Mouse (Mus musculus): Measurements from ENCODE around the gene Fgf4.

Gene Fgf4

DNA sequence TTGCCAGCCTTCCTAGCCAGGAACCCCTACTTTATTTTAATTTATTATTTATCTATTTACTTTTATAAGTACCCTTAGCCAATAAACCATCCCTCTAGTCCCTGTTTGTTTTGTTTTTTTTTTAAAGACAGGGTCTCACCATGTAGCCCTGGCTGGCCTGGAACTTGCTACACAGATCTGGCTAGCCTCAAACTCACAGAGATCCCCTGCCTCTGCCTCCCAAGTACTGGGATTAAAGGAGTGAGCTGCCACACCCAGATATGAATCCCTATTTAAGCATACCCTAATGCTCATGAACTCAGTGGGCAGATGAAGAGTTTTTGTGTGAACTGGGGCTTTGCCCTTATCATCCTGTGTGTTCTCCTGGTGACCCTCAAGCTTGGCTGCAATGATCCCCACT, at the start of gene Fgf4:
TSS of gene Fgf4 (plus strand) at position 301 of the 400 bp plus-strand sequence.
- no peak for DNase-seq (ENCODE audit: low spot score)

DNA sequence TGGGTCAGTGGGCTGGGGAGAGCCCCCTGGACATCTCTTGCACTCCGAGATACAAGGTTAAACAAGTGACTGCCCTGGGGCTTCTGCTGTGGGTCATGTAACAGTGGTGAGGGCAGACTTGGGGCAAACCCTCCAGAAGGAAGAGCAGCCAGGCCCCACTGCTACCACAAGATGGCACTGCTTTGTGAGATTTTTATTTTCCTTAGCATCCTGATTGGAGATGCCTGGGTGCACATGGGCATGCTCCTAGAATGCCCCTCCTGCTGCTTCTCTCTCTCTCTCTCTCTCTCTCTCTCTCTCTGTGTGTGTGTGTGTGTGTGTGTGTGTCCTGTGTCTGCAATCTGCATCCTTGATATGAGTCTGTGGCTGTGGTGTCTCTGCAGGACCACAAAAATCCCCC, 48.7 kb upstream of the Fgf4 start:
- no peak for DNase-seq (ENCODE audit: low spot score)

DNA sequence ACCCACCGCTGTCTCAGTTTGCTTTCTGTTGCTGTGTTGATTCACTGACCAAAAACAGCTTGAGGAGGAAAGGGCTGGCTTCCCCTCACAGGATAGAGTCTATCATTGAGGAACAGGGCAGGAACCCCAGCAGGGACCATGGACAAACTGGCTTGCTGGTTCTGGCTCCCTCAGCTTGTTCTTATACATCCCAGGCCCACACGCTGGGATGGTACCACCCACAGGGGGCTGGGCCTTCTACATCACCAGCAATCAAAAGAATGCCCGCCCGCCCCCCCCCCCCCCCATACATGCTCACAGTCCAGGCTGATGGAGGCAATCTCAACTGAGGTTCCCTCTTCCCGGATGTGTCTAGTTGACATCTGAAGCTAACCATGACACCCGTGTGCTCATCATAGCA, 40.1 kb upstream of the Fgf4 start:
- DNase-seq (ENCODE audit: low spot score), result no peak

DNA sequence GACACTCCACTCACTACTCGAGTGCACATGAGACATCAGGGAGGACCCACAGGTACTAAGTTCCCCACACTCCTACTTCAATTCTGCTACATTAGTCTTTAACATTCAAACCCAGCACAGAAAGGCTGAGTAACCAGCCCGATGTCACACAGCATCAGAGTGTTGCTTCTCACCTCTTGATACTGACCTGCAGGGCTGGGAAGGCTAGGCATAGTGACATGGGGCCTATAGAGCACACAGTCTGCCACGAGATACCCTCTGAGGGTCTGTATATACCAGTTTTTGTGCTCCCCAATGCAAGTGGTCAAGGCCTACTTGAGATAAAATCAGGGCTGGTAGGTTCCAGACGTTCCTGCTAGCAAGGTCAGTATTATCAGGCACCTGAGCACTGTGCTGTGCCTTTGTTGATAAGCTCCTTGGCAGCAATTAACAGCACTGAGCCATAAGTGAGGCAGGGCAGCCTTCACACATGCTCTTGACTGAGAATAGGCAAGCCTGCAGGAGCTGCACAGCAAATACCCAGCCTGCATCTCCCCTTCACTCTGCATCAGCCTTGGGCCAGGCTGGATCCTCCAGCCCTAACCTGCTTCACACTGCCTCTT, 39.1 kb upstream of the Fgf4 start:
- DNase-seq (ENCODE audit: low spot score), result no peak

DNA sequence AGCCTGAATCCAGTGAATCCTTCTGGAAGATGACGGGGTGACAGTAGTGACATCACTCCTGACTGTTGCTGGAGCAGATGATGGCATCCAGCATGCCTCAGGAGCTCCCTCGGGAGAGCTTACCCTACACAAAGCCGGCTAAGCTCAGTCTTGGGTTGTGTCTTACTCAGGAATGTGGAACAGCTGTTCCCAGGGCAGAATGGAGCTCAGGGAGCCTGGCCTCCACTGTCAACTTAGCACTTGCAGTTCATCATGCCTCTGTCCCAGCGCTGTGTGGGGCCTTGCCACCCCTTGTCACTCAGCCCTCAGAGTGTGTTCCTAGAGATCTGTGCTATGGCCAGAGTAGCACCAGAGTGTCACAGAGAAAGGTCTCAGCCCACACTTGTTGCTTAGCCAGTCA, 35.6 kb upstream of the Fgf4 start:
- no peak for DNase-seq (ENCODE audit: low spot score)

DNA sequence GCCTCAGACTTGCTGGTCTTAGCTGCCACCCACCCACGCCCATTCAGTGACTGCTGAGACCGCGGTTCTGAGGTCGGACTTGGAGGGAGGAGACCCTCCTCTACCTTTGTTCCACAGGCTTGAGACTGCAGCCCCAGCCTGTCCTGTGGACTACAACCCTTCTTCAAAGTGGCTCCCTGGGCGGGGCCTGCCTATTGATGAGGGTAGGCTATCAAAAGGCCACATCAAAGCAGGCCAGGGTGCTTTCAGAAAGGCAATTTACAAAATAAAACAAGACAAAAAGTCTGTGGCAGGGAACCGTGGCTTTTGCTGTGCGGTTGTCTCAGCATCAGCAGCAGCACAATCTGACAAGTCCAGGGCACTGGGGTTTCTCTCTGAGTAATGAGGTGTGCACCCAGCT, 25.3 kb upstream of the Fgf4 start:
- no peak for DNase-seq (ENCODE audit: low spot score)

DNA sequence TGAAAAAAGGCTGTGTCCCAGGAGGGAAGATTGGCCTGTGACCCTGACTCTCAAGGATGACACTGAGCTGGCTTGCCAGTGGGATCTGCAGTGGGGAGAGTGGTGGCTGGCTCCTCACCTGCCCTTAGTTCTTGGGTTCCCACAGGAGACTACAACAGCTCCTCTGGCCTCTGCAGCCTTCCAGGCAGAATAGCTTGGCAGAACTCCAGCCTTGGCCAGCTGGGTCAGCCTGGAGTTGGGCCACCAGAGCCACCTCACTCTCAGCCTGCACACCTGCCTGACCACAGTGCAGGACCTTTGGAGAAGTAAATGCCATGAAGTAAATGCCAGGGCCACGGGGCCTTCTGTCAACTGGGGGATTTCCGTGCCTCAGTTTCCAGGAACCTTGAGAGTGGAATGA, 23.2 kb upstream of the Fgf4 start:
- peak; percentile 13 for DNase-seq (ENCODE audit: low spot score)

DNA sequence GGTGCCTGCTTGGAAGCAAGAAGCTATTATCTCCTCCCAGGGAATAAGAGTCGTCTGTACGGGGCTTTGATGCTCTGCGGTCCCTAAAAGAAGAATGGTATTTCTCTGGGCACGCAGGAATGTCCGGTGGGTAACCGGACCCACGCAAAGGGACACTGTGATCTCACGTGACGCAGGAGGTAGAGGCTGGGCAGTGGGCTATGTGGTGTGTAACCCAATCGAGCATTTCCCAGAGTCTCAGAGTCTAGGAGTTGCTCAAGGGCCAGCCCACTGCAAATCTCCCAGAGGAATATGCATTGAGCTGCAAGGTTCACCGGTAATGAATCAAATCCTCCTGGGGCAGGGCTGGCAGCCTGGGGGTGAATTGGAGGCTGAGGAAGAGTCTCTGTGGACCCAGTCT, 18.8 kb upstream of the Fgf4 start:
- no peak for DNase-seq (ENCODE audit: low spot score)

DNA sequence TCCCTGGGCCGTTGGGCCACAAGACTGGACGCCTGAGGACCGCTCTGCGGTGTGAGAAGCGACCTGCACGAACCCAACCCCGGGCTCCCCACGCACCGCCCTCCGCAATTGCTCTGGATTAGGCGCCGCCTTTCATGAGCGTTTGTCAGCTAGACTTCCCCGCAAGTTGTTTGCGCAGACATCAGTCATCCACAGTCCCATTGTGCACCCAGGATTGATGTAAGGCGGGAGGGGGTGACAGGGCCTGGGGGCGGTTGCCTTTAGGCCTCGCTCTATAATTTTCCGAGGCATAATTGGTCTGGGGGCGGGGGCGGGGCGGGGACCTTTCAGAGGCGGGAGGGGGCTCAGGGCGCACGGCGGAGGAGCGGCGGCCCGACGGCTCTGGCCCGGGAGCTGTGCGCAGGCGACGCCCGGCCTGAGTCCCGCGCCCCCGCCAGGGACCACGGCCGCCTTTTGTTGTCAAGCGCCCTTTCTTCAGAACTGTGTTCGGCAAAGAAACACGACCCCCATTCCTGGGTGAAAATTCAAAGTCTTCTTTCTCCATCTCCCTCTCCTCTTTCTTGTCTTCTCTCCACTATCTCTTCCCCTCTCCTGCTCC, 9.2 kb upstream of the Fgf4 start, which contains the start of gene Fgf3:
TSS of gene Fgf3 (plus strand) at position 193 of the 598 bp plus-strand sequence.
- DNase-seq (ENCODE audit: low spot score), result no peak

DNA sequence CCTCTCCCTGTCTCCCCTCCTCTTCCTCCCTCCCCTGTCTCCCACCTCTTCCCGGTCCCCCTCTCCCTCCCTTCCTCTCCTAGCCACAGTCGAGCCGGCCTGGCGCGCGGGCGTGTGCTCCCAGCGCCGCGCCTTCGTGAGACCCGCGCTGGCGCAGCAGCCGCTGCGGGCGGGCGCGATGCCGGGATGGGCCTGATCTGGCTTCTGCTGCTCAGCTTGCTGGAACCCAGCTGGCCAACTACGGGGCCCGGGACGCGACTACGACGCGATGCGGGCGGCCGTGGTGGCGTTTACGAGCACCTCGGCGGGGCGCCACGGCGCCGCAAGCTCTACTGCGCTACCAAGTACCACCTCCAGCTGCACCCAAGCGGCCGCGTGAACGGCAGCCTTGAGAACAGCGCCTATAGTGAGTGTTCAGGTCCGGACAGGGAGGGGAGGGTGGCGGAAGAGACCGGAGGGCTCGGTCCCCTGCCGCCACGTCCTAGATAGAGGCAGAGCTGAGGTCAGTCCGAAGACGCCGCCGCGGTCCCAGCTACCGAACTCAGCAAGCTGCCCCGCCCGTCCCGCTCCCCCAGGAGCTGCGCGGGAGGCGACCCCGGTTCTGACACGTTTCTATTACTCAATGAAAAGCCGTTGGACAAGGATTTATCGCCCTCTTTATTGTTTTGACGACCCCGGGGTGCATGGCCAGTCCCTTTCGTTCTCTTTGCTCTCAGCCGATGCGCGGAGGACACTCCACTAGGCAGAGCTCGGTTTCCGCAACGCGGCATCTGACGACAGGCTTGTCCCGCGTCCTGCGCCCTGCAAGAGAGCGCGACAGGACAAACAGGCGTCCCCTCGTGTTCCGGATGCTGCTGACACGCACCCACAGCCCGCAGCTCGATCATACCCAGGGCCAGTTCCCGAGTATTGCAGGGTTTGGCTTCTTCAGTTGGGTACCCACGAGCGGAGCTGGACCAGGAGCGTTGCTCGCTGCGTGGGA, 8.4 kb upstream of the Fgf4 start:
- no peak for DNase-seq (ENCODE audit: low spot score)

DNA sequence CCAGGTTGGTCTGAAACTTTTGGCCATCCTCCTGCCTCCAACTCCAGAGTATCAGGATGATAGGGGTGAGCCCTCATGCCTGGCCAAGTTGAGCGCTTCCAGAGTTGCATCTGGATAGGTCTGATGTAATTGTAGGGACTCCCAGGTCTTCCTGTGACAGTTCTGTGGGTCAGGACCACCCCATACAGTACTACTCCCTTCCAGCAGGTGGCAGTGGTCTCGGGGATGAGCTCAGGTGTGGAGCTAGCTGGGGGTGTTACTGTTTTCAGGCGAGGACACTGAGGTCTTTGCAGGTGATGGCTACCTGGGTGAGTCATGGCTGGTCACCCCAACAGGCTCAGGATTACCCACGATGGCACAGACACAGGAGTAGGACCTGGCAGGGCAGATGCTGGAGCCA, 1.0 kb upstream of the Fgf4 start:
- no peak for DNase-seq (ENCODE audit: low spot score)

DNA sequence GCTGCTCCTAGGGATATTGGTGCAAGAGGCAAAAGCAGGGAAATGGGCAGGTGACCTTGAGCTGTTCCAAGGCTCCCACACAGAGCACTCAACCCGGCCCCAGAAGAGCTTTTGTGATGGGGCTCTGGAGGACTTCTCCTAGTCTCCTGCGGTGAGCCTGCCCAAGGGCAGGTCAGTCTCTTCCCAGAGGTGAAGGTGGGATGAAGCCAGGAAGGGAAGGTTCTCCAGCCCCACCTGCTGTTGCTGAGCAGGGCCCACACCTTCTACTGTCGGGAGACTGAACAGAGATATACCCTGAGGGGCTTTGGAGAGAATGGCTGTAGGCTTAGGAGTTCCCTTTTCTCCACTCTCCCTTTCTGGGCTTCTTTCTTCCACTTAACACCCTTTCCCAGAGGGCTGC, 4.2 kb downstream of the Fgf4 start:
- no peak for DNase-seq (ENCODE audit: low spot score)

DNA sequence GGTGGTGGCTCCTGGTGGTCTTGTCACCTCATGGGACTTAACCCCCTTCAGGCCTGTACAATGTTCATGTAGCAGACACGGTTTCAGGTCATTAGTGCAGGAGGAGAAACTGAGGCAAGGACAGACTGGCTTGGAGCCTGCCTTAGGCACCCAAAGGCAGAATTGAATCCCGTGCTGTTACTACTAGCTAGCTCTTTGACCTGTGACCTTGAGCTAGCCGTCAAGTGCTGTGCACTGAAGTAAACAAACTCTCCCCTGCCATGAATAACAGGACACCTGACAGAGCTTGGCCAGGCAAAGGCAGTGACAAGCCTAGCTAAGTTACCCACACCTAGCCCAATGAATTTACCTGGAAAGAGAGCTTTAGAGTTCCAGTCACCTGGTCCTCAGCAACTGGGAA, 7.8 kb downstream of the Fgf4 start:
- DNase-seq (ENCODE audit: low spot score), result no peak

DNA sequence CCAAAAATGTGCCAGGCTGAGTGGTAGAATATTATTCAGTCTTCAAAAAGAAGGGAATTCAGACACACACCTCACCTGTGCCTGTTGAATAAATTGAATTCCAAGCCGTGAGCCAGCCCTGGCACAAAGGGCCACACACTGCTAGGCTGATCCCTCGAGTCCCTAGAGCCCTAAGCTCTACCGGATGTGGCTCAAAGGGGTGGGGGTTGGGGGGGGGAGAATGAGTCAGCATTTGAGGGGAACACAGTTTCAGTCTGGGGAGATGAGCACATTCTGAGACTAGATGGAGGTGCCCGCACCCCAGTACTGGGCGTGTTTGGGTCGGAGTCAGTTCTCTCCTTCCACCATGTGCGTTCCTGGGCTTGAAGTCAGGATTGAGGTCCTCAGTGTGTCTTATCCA, 10.0 kb downstream of the Fgf4 start:
- no peak for DNase-seq (ENCODE audit: low spot score)

DNA sequence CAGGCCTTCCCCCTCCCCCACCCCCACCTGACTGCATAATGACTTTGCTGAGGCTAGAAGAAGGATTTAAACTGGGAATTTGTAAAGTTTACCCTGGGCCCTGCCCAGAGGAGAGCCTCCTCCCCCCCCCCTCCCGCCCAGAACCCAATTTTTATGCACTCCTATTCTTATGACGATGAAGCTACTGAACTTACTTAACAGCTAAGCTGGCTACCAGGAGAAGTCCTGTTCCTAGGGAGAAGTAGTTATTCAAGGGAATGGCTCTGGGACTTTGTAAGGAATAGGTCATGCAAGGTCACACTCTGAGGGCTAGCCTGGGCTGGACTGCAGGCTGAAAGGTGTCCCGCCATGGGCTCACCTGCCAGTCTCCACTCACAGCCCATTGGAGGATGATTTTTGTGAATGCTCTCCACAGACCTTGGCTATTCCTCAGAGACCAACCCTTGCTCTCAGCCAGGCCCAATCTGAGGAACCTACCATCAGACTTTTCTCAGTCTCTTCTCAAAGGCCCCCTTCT, 10.7 kb downstream of the Fgf4 start:
- no peak for DNase-seq (ENCODE audit: low spot score)

DNA sequence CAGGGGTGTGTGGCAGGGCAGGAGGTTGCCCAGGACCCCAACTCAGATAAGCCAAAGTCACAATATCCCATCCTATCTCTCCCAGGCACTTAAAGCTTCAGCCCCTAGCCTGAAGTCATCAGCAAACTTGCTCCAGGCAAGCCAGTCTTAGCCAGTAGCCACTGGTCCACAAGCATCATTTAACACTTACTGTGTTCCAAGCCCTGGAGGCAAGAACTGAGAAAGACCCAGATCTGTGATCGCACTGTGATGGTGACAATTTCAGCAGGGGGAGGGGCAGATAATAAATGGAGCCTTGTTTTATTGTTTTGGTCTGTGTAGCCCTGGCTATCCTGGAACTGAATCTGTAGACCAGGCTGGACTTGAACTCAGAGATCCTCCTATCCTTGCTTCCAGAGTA, 11.5 kb downstream of the Fgf4 start:
- DNase-seq (ENCODE audit: low spot score), result no peak

DNA sequence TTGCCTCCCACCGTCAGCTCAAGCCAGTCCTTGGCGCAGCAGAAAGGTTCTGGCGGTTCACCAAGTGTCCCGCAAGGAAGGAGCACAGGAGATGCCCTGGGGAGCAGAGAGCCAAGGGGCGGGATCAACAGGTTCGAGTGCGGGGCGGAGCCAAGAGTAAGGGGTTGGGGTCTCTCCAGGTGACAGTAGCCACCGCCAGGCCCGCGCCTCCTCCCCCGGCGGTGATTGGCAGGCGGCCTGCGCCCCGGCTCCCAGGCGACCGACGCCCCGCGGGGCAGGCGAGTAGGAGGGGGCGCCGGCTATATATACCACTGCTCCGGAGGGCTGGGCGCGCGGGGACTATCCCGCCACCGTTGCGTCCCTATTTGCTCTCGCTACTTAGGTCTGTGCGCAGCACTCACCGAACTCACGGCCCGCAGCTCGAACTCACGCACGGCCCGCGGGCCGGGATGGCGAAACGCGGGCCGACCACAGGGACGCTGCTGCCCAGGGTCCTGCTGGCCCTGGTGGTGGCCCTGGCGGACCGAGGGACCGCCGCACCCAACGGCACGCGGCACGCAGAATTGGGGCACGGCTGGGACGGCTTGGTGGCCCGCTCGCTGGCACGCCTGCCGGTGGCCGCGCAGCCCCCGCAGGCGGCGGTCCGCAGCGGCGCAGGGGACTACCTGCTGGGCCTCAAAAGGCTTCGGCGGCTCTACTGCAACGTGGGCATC, 14.0 kb downstream of the Fgf4 start:
- no peak for DNase-seq (ENCODE audit: low spot score)

DNA sequence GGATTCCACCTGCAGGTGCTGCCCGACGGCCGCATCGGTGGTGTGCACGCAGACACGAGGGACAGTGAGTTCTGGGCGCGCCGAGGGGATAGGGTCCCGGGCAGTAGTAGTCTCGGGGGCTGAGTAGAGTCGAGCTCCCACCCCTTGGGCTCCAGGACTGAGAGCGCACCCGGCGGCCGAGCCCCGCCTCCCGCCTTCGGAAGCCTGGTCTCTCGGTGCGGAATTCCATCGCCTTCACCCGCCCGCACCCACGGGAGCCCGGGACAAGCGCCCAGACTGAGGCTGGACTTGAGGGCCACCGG, 14.6 kb downstream of the Fgf4 start:
- no peak for DNase-seq (ENCODE audit: low spot score)

DNA sequence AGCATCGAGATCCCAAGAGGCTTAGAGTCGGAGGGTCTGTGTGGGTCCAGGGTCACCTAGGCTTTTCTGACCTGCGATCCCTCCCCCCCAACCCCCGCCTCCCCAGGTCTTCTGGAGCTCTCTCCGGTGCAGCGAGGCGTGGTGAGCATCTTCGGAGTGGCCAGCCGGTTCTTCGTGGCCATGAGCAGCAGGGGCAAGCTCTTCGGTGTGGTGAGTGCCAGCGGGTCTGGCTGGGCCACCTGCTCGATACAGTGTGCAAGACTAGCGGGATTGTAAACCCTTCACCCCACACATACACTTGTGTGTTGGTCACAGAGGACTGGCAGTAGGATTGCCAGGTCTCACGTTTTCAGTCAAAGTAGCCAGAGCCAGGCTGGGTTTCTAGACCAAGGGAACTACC, 15.0 kb downstream of the Fgf4 start:
- DNase-seq (ENCODE audit: low spot score), result no peak

DNA sequence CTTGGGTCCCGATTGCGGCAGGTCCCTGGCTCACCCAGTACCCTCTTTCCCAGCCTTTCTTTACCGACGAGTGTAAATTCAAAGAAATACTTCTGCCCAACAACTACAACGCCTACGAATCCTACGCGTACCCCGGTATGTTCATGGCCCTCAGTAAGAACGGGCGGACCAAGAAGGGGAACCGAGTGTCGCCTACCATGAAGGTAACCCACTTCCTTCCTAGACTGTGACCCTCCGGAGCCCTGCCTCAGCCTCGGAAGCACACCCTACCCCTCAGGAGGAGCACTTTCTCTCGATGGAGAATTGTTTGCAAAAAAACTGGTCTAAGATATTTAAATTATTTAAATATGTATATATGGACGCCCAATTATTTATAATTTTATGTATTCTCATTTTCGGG, 15.5 kb downstream of the Fgf4 start:
- DNase-seq (ENCODE audit: low spot score), result no peak

DNA sequence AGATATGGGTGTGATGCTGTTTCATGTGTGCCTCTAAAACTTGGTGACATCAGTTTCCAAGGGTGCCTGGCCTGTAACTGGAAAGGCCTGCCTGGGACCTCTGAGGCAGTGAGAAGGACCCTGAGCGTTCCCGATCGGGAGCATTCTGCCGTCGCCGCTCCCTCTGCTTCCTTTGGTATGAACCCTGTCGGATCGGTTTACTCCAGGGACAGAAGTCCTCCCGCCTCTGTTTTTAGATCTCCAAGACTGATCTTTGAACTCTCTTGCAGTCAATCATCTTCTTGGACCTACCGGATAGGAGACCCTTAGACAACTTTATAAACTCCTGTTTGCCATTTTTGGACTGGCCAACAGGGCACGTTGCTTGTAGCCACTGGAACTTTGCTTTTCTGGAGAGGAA, 16.0 kb downstream of the Fgf4 start:
- DNase-seq (ENCODE audit: low spot score), result no peak

DNA sequence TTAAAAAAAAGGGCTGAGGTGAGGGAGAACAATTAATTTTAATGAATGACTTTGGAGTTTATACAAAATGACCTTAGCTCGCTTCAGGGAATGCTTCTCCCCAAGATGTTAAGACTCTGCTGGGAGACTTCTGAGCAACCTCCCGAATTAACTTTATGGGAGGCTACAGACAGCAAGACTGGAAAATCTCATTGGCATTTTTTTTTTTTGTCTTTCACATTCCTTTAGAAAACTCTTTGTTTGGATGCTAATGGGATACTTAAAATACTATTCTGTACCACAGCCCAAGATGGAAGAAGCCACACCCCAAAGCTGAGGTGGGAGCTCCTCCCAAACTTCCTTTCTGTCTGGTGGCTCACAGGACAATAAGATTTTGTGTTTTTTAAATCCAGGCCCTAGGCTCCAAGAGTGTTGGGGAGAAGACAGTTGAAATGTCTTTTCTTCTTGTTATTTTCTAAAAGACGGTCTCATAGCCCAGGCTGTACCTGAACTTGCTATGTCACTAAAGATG, 17.0 kb downstream of the Fgf4 start:
- no peak for DNase-seq (ENCODE audit: low spot score)

Data from ovary, postnatal 36 days (tissue).